Mouse (Mus musculus): Measurements from ENCODE around the gene Ttll3. TPM values are rescaled to one million over a fixed set of nuclear protein-coding genes. Genes with fewer than 3 reads are reported as not detected.

The Ttll3 gene
- polyA plus RNA-seq, 1 experiment: 1.6 TPM

- H3K79me3 ChIP-seq (ENCODE audit: low read depth): peaks cover 18% of the 10 kb centered on the region
- no peak for TF ChIP-seq USF1 (IDR thresholded peaks at IDR 0.05; ENCODE audit: low read depth)
- TF ChIP-seq MAX (IDR thresholded peaks at IDR 0.05): no peak
- no peak for TF ChIP-seq MYOD1 (IDR thresholded peaks at IDR 0.05; ENCODE audit: control insufficient read depth, insufficient read length, low read depth)
- TF ChIP-seq CEBPB (IDR thresholded peaks at IDR 0.05; ENCODE audit: low read depth): no peak
- TF ChIP-seq CTCF (IDR thresholded peaks at IDR 0.05; ENCODE audit: control insufficient read depth, insufficient read depth, insufficient read length): no peak
- TF ChIP-seq FOSL1 (IDR thresholded peaks at IDR 0.05; ENCODE audit: insufficient read depth, low read length, poor library complexity, severe bottlenecking): no peak
- TF ChIP-seq MYOG (IDR thresholded peaks at IDR 0.05; ENCODE audit: control insufficient read depth, extremely low read depth, insufficient read length): no peak
- no peak overlapping the region for H3ac ChIP-seq (ENCODE audit: control insufficient read depth, insufficient read length, low read depth)
- H3K36me3 ChIP-seq (ENCODE audit: control insufficient read depth, insufficient read depth): peaks cover 34% of the 10 kb centered on the region
- H3K27me3 ChIP-seq (ENCODE audit: control insufficient read depth, insufficient read depth, insufficient read length): no peaks in the 10 kb centered on the region
- no peak overlapping the region for H3K4me3 ChIP-seq (ENCODE audit: insufficient read depth, poor library complexity, severe bottlenecking)
- H3K79me2 ChIP-seq (ENCODE audit: control insufficient read depth, insufficient read depth): peaks cover 39% of the 10 kb centered on the region
Observed at GRCm38 (mm10) chr6:113447639-113448038, 58.6 kb downstream of the Ttll3 start.

GRCm38 (mm10) chr6:113451839-113452238 is 62.8 kb downstream of the Ttll3 start:
- TF ChIP-seq CTCF (IDR thresholded peaks at IDR 0.05; ENCODE audit: control insufficient read depth, insufficient read depth, insufficient read length): no peak
- TF ChIP-seq MYOG (IDR thresholded peaks at IDR 0.05; ENCODE audit: control insufficient read depth, extremely low read depth, insufficient read length): no peak
- TF ChIP-seq MYOD1 (IDR thresholded peaks at IDR 0.05; ENCODE audit: control insufficient read depth, insufficient read length, low read depth): no peak
- no peak for TF ChIP-seq USF1 (IDR thresholded peaks at IDR 0.05; ENCODE audit: low read depth)
- no peak for TF ChIP-seq CEBPB (IDR thresholded peaks at IDR 0.05; ENCODE audit: low read depth)
- TF ChIP-seq MAX (IDR thresholded peaks at IDR 0.05): no peak
- no peak for TF ChIP-seq FOSL1 (IDR thresholded peaks at IDR 0.05; ENCODE audit: insufficient read depth, low read length, poor library complexity, severe bottlenecking)
- Histone ChIP-seq H3K79me2 (ENCODE audit: control insufficient read depth, insufficient read depth) (no peaks in the 10 kb centered on the region), H3K4me3 (ENCODE audit: insufficient read depth, poor library complexity, severe bottlenecking) (no peak overlapping the region), H3K79me3 (ENCODE audit: low read depth) (no peaks in the 10 kb centered on the region), H3K36me3 (ENCODE audit: control insufficient read depth, insufficient read depth) (peaks cover 18% of the 10 kb centered on the region), H3ac (ENCODE audit: control insufficient read depth, insufficient read length, low read depth) (no peak overlapping the region), H3K27me3 (ENCODE audit: control insufficient read depth, insufficient read depth, insufficient read length) (peaks cover 3% of the 10 kb centered on the region)

GRCm38 (mm10) chr6:113455007-113455406 is 65.9 kb downstream of the Ttll3 start:
- no peaks in the 10 kb centered on the region for H3K79me2 ChIP-seq (ENCODE audit: control insufficient read depth, insufficient read depth)
- H3ac ChIP-seq (ENCODE audit: control insufficient read depth, insufficient read length, low read depth): no peak overlapping the region
- no peak for TF ChIP-seq FOSL1 (IDR thresholded peaks at IDR 0.05; ENCODE audit: insufficient read depth, low read length, poor library complexity, severe bottlenecking)
- no peak for TF ChIP-seq CTCF (IDR thresholded peaks at IDR 0.05; ENCODE audit: control insufficient read depth, insufficient read depth, insufficient read length)
- TF ChIP-seq USF1 (IDR thresholded peaks at IDR 0.05; ENCODE audit: low read depth): no peak
- TF ChIP-seq MAX (IDR thresholded peaks at IDR 0.05): no peak
- TF ChIP-seq MYOG (IDR thresholded peaks at IDR 0.05; ENCODE audit: control insufficient read depth, extremely low read depth, insufficient read length): no peak
- no peak for TF ChIP-seq CEBPB (IDR thresholded peaks at IDR 0.05; ENCODE audit: low read depth)
- no peak for TF ChIP-seq MYOD1 (IDR thresholded peaks at IDR 0.05; ENCODE audit: control insufficient read depth, insufficient read length, low read depth)
- peaks cover 34% of the 10 kb centered on the region for H3K27me3 ChIP-seq (ENCODE audit: control insufficient read depth, insufficient read depth, insufficient read length)
- no peaks in the 10 kb centered on the region for H3K36me3 ChIP-seq (ENCODE audit: control insufficient read depth, insufficient read depth)
- no peaks in the 10 kb centered on the region for H3K79me3 ChIP-seq (ENCODE audit: low read depth)
- no peak overlapping the region for H3K4me3 ChIP-seq (ENCODE audit: insufficient read depth, poor library complexity, severe bottlenecking)

- TF ChIP-seq MYOD1 (IDR thresholded peaks at IDR 0.05; ENCODE audit: control insufficient read depth, insufficient read length, low read depth): no peak
- no peak for TF ChIP-seq MAX (IDR thresholded peaks at IDR 0.05)
- no peak for TF ChIP-seq CTCF (IDR thresholded peaks at IDR 0.05; ENCODE audit: control insufficient read depth, insufficient read depth, insufficient read length)
- TF ChIP-seq FOSL1 (IDR thresholded peaks at IDR 0.05; ENCODE audit: insufficient read depth, low read length, poor library complexity, severe bottlenecking): no peak
- no peak for TF ChIP-seq CEBPB (IDR thresholded peaks at IDR 0.05; ENCODE audit: low read depth)
- no peak for TF ChIP-seq USF1 (IDR thresholded peaks at IDR 0.05; ENCODE audit: low read depth)
- TF ChIP-seq MYOG (IDR thresholded peaks at IDR 0.05; ENCODE audit: control insufficient read depth, extremely low read depth, insufficient read length): no peak
- Histone ChIP-seq H3K27me3 (ENCODE audit: control insufficient read depth, insufficient read depth, insufficient read length) (peaks cover 41% of the 10 kb centered on the region), H3K4me3 (ENCODE audit: insufficient read depth, poor library complexity, severe bottlenecking) (no peak within 1 kb of the TSS), H3ac (ENCODE audit: control insufficient read depth, insufficient read length, low read depth) (no peak within 1 kb of the TSS), H3K79me3 (ENCODE audit: low read depth) (no peaks in the 10 kb centered on the region), H3K79me2 (ENCODE audit: control insufficient read depth, insufficient read depth) (no peaks in the 10 kb centered on the region), H3K36me3 (ENCODE audit: control insufficient read depth, insufficient read depth) (no peaks in the 10 kb centered on the region)
Observed at GRCm38 (mm10) chr6:113457952-113458534, 69.0 kb downstream of the Ttll3 start, which contains the start of gene Il17re. Gene Il17re (plus strand): TSS chr6:113458484.

- Histone ChIP-seq H3K79me2 (ENCODE audit: control insufficient read depth, insufficient read depth) (no peaks in the 10 kb centered on the region), H3K79me3 (ENCODE audit: low read depth) (no peaks in the 10 kb centered on the region), H3K36me3 (ENCODE audit: control insufficient read depth, insufficient read depth) (no peaks in the 10 kb centered on the region), H3ac (ENCODE audit: control insufficient read depth, insufficient read length, low read depth) (no peak overlapping the region), H3K27me3 (ENCODE audit: control insufficient read depth, insufficient read depth, insufficient read length) (peaks cover 44% of the 10 kb centered on the region), H3K4me3 (ENCODE audit: insufficient read depth, poor library complexity, severe bottlenecking) (no peak overlapping the region)
- TF ChIP-seq USF1 (IDR thresholded peaks at IDR 0.05; ENCODE audit: low read depth): no peak
- no peak for TF ChIP-seq MYOD1 (IDR thresholded peaks at IDR 0.05; ENCODE audit: control insufficient read depth, insufficient read length, low read depth)
- no peak for TF ChIP-seq FOSL1 (IDR thresholded peaks at IDR 0.05; ENCODE audit: insufficient read depth, low read length, poor library complexity, severe bottlenecking)
- TF ChIP-seq CTCF (IDR thresholded peaks at IDR 0.05; ENCODE audit: control insufficient read depth, insufficient read depth, insufficient read length): no peak
- TF ChIP-seq MAX (IDR thresholded peaks at IDR 0.05): no peak
- TF ChIP-seq MYOG (IDR thresholded peaks at IDR 0.05; ENCODE audit: control insufficient read depth, extremely low read depth, insufficient read length): no peak
Observed at GRCm38 (mm10) chr6:113458635-113459034, 69.6 kb downstream of the Ttll3 start.

All from C2C12 (cell line).